Mouse (Mus musculus): Measurements from ENCODE around the gene Tspan9. TPM values are rescaled to one million over a fixed set of nuclear protein-coding genes. Genes with fewer than 3 reads are reported as not detected.

The Tspan9 gene
- polyA plus RNA-seq, 1 experiment, result 87.8 TPM

GRCm38 (mm10) chr6:128068144-128068543, 75.2 kb downstream of the Tspan9 start:
- TF ChIP-seq GATA1 (IDR thresholded peaks at IDR 0.05; ENCODE audit: borderline replicate concordance, low read length) (no peak), FLI1 (IDR thresholded peaks at IDR 0.05; ENCODE audit: low read length) (no peak)
- peaks cover 1% of the 10 kb centered on the region for H3K27me3 ChIP-seq (replicated peaks)
- H3K9me3 ChIP-seq, result no peaks in the 10 kb centered on the region
- no peak overlapping the region for H3K4me3 ChIP-seq (replicated peaks)
- H3K36me3 ChIP-seq (replicated peaks; ENCODE audit: low read length), result peaks cover 97% of the 10 kb centered on the region
- H3K4me1 ChIP-seq, result peaks cover 67% of the 10 kb centered on the region

GRCm38 (mm10) chr6:128065982-128066381, 77.4 kb downstream of the Tspan9 start:
- Histone ChIP-seq H3K36me3 (replicated peaks; ENCODE audit: low read length) (peaks cover 98% of the 10 kb centered on the region), H3K4me3 (replicated peaks) (no peak overlapping the region), H3K9me3 (no peaks in the 10 kb centered on the region), H3K4me1 (peaks cover 77% of the 10 kb centered on the region), H3K27me3 (replicated peaks) (peaks cover 5% of the 10 kb centered on the region)
- TF ChIP-seq GATA1 (IDR thresholded peaks at IDR 0.05; ENCODE audit: borderline replicate concordance, low read length), result no peak
- TF ChIP-seq FLI1 (IDR thresholded peaks at IDR 0.05; ENCODE audit: low read length), result no peak

DNA sequence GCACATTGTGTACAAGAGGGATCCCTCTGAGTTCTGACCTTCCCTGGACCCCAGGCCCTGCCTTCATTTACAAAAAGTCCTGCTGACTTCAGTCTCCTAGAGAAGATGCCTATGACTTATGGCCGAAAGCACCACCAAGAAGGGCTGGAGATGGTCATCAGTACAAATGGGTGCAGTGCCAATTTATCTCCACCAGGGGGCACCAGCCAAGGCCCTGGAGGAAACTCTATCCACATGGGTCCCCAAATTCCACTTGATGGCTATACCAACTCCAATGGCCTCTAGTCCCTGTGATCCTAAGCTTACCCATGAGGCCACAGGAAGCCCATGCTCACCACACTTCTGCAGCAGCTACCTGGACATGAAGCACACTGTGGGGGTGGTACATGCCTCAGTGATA, 79.9 kb downstream of the Tspan9 start:
- TF ChIP-seq GATA1 (IDR thresholded peaks at IDR 0.05; ENCODE audit: borderline replicate concordance, low read length), result no peak
- TF ChIP-seq FLI1 (IDR thresholded peaks at IDR 0.05; ENCODE audit: low read length), result no peak
- Histone ChIP-seq H3K36me3 (replicated peaks; ENCODE audit: low read length) (peaks cover 98% of the 10 kb centered on the region), H3K9me3 (no peaks in the 10 kb centered on the region), H3K4me3 (replicated peaks) (no peak overlapping the region), H3K27me3 (replicated peaks) (peaks cover 5% of the 10 kb centered on the region), H3K4me1 (peaks cover 59% of the 10 kb centered on the region)

DNA sequence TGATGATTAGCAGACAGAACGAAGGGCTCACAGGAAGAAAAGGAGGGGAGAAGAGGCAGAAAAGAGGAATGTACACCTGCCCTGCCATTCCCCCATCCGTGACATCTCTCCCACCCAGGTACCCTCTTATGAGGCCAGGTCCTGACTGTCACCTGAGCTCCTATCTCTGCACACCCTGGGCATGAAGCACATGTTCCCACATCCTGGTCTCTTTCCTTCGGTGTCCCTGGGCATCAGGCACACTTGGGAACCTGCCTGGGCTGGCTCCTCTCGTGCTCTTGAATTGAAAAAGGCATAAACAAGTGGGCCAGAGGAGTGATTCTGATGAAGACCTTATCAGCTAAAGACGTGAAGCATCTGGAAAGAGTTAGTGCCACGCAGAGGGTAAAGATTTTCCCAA, 80.6 kb downstream of the Tspan9 start:
- H3K36me3 ChIP-seq (replicated peaks; ENCODE audit: low read length), result peaks cover 98% of the 10 kb centered on the region
- no peak overlapping the region for H3K4me3 ChIP-seq (replicated peaks)
- peaks cover 59% of the 10 kb centered on the region for H3K4me1 ChIP-seq
- H3K9me3 ChIP-seq, result no peaks in the 10 kb centered on the region
- peaks cover 5% of the 10 kb centered on the region for H3K27me3 ChIP-seq (replicated peaks)
- TF ChIP-seq FLI1 (IDR thresholded peaks at IDR 0.05; ENCODE audit: low read length) (no peak), GATA1 (IDR thresholded peaks at IDR 0.05; ENCODE audit: borderline replicate concordance, low read length) (no peak)

GRCm38 (mm10) chr6:128062216-128062615, 81.2 kb downstream of the Tspan9 start:
- TF ChIP-seq GATA1 (IDR thresholded peaks at IDR 0.05; ENCODE audit: borderline replicate concordance, low read length), result no peak
- TF ChIP-seq FLI1 (IDR thresholded peaks at IDR 0.05; ENCODE audit: low read length), result no peak
- Histone ChIP-seq H3K36me3 (replicated peaks; ENCODE audit: low read length) (peaks cover 98% of the 10 kb centered on the region), H3K4me1 (peaks cover 55% of the 10 kb centered on the region), H3K27me3 (replicated peaks) (peaks cover 3% of the 10 kb centered on the region), H3K4me3 (replicated peaks) (no peak overlapping the region), H3K9me3 (no peaks in the 10 kb centered on the region)

DNA sequence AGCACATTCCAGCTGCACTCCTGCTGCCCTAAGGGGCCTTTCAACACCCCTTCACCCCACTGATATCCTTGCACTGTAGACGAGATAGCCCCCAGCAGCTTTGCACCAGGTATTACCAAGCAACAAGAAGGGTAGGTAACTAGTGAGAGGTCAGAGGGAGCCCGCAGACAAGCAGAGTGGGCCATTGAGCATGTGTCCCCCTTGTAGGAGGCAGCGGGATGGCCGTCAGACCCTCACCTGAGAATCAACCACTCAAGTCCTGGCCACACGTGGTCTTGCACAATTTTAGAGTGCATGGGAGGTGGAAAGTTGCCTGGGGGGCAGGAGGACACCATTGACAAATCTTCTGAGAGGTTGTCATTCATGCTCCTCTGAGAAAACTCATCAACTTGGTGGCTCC, 82.1 kb downstream of the Tspan9 start:
- H3K4me1 ChIP-seq, result peaks cover 50% of the 10 kb centered on the region
- no peak overlapping the region for H3K4me3 ChIP-seq (replicated peaks)
- TF ChIP-seq FLI1 (IDR thresholded peaks at IDR 0.05; ENCODE audit: low read length) (no peak), GATA1 (IDR thresholded peaks at IDR 0.05; ENCODE audit: borderline replicate concordance, low read length) (no peak)
- peaks cover 96% of the 10 kb centered on the region for H3K36me3 ChIP-seq (replicated peaks; ENCODE audit: low read length)
- peaks cover 3% of the 10 kb centered on the region for H3K27me3 ChIP-seq (replicated peaks)
- H3K9me3 ChIP-seq, result no peaks in the 10 kb centered on the region

GRCm38 (mm10) chr6:128058570-128058969, 84.8 kb downstream of the Tspan9 start:
- Histone ChIP-seq H3K36me3 (replicated peaks; ENCODE audit: low read length) (peaks cover 93% of the 10 kb centered on the region), H3K4me1 (peaks cover 61% of the 10 kb centered on the region), H3K4me3 (replicated peaks) (no peak overlapping the region), H3K27me3 (replicated peaks) (peaks cover 3% of the 10 kb centered on the region), H3K9me3 (no peaks in the 10 kb centered on the region)
- no peak for TF ChIP-seq FLI1 (IDR thresholded peaks at IDR 0.05; ENCODE audit: low read length)
- no peak for TF ChIP-seq GATA1 (IDR thresholded peaks at IDR 0.05; ENCODE audit: borderline replicate concordance, low read length)

GRCm38 (mm10) chr6:128058157-128058556, 85.2 kb downstream of the Tspan9 start:
- Histone ChIP-seq H3K4me1 (peaks cover 61% of the 10 kb centered on the region), H3K9me3 (no peaks in the 10 kb centered on the region), H3K4me3 (replicated peaks) (no peak overlapping the region), H3K36me3 (replicated peaks; ENCODE audit: low read length) (peaks cover 93% of the 10 kb centered on the region), H3K27me3 (replicated peaks) (peaks cover 3% of the 10 kb centered on the region)
- TF ChIP-seq FLI1 (IDR thresholded peaks at IDR 0.05; ENCODE audit: low read length) (no peak), GATA1 (IDR thresholded peaks at IDR 0.05; ENCODE audit: borderline replicate concordance, low read length) (no peak)

DNA sequence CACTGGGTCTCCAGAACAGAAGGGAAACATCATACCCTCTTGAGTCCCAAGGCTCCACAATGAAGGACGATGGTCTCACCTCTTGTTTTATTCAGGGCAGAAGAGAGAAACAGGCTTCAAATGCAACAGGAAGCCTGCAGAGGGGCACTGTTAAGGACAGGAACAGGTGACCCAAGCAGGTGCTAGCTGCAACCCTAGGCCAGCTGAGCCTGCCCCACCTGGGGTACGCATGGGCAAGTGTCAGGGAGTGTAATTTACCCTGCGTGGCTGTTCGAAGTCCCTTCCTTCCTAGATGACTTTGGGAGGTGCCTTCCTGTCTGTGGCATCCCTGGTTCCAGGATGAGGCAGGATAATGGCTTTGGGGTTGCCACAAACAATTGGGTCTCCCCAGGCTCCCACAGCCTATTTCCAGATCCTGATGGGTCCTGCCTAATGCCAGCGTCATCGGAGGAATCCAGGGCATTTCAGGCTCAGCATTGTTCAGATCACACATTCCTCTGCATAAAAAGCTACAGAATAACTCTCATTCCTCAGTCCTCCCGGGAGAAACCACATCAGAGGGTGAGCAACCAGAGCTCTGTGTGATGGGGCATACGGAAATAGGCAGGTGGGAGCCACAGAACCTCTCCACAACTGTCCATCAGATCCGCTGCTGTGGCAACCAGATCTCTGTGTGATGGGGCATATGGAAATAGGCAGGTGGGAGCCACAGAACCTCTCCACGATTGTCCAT, 90.2 kb downstream of the Tspan9 start:
- Histone ChIP-seq H3K9me3 (no peaks in the 10 kb centered on the region), H3K4me1 (peaks cover 71% of the 10 kb centered on the region), H3K27me3 (replicated peaks) (no peaks in the 10 kb centered on the region), H3K4me3 (replicated peaks) (no peak overlapping the region), H3K36me3 (replicated peaks; ENCODE audit: low read length) (peaks cover 73% of the 10 kb centered on the region)
- TF ChIP-seq FLI1 (IDR thresholded peaks at IDR 0.05; ENCODE audit: low read length) (no peak), GATA1 (IDR thresholded peaks at IDR 0.05; ENCODE audit: borderline replicate concordance, low read length) (no peak)

DNA sequence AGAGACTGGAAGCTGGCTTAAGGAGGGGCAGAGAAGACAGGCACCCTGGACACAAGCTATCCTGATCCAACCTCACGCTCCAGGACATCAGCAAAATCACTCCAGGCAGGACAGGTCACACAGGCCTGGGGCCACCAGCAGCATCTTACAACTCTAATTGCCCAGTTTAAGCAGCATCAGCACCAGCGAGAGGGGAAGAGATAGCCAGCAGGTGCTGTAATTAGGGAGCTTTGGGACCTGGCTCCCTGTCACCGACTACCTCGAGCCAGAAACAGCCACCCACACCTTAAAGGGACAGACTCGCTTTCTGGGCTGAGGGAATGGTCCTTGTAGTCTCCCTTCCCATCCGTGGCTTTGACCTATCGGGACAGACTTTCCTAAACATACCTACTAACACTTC, 95.7 kb downstream of the Tspan9 start:
- Histone ChIP-seq H3K9me3 (no peaks in the 10 kb centered on the region), H3K4me1 (peaks cover 80% of the 10 kb centered on the region), H3K27me3 (replicated peaks) (peaks cover 6% of the 10 kb centered on the region), H3K36me3 (replicated peaks; ENCODE audit: low read length) (peaks cover 50% of the 10 kb centered on the region), H3K4me3 (replicated peaks) (no peak overlapping the region)
- TF ChIP-seq GATA1 (IDR thresholded peaks at IDR 0.05; ENCODE audit: borderline replicate concordance, low read length) (no peak), FLI1 (IDR thresholded peaks at IDR 0.05; ENCODE audit: low read length) (no peak)
